Mouse (Mus musculus): ENCODE data around the gene Hamp2.
"Not testable (repeated sequence)": the region's sequence is repeated elsewhere in the genome, so short reads cannot be mapped to it uniquely, and the experiment has no call there.

Gene Hamp2

GRCm38 (mm10) chr7:30924581-30924980 is at the start of gene Hamp2:
Hamp2 (minus strand) TSS chr7:30924681.
- not testable (repeated sequence) for DNase-seq (ENCODE audit: low spot score)

GRCm38 (mm10) chr7:30973501-30974289 is 49.2 kb upstream of the Hamp2 start, which contains the start of gene Fam187b:
Fam187b (plus strand) TSS chr7:30973790.
- no peak for DNase-seq (ENCODE audit: low spot score)

- DNase-seq (ENCODE audit: low spot score): no peak
Measured at GRCm38 (mm10) chr7:30973251-30973500, 48.7 kb upstream of the Hamp2 start, which contains the start of gene Lsr. Lsr (minus strand) TSS chr7:30973464.

GRCm38 (mm10) chr7:30972426-30973250 is 48.2 kb upstream of the Hamp2 start:
- no peak for DNase-seq (ENCODE audit: low spot score)

- DNase-seq (ENCODE audit: low spot score): no peak
Measured at GRCm38 (mm10) chr7:30971901-30972300, 47.4 kb upstream of the Hamp2 start.

GRCm38 (mm10) chr7:30969174-30969573 is 44.7 kb upstream of the Hamp2 start:
- DNase-seq (ENCODE audit: low spot score): no peak

GRCm38 (mm10) chr7:30968611-30969010 is 44.1 kb upstream of the Hamp2 start:
- no peak for DNase-seq (ENCODE audit: low spot score)

GRCm38 (mm10) chr7:30966657-30967056 is 42.2 kb upstream of the Hamp2 start:
- DNase-seq (ENCODE audit: low spot score): no peak

GRCm38 (mm10) chr7:30965677-30966076 is 41.2 kb upstream of the Hamp2 start:
- DNase-seq (ENCODE audit: low spot score): no peak

GRCm38 (mm10) chr7:30964366-30964765 is 39.9 kb upstream of the Hamp2 start:
- no peak for DNase-seq (ENCODE audit: low spot score)

- no peak for DNase-seq (ENCODE audit: low spot score)
Measured at GRCm38 (mm10) chr7:30962862-30963261, 38.4 kb upstream of the Hamp2 start.

- no peak for DNase-seq (ENCODE audit: low spot score)
Measured at GRCm38 (mm10) chr7:30959786-30960349, 35.4 kb upstream of the Hamp2 start.

GRCm38 (mm10) chr7:30958866-30959487 is 34.5 kb upstream of the Hamp2 start:
- DNase-seq (ENCODE audit: low spot score): no peak

- DNase-seq (ENCODE audit: low spot score): no peak
Measured at GRCm38 (mm10) chr7:30958109-30958865, 33.8 kb upstream of the Hamp2 start.

- peak; percentile 90 for DNase-seq (ENCODE audit: low spot score)
Measured at GRCm38 (mm10) chr7:30957367-30957783, 32.9 kb upstream of the Hamp2 start.

- peak; percentile 84 for DNase-seq (ENCODE audit: low spot score)
Measured at GRCm38 (mm10) chr7:30956756-30957366, 32.4 kb upstream of the Hamp2 start, which contains the start of gene Usf2. Usf2 (minus strand) TSS chr7:30956803.

GRCm38 (mm10) chr7:30956357-30956751 is 31.9 kb upstream of the Hamp2 start:
- DNase-seq (ENCODE audit: low spot score): peak; percentile 46

GRCm38 (mm10) chr7:30955584-30956356 is 31.3 kb upstream of the Hamp2 start:
- DNase-seq (ENCODE audit: low spot score): peak; percentile 91

GRCm38 (mm10) chr7:30954971-30955520 is 30.6 kb upstream of the Hamp2 start:
- DNase-seq (ENCODE audit: low spot score): no peak

GRCm38 (mm10) chr7:30954036-30954435 is 29.6 kb upstream of the Hamp2 start:
- peak; percentile 21 for DNase-seq (ENCODE audit: low spot score)
